Mouse (Mus musculus) CH12.LX (cell line): Measurements from ENCODE around the gene Hirip3. TPM values are rescaled to one million over a fixed set of nuclear protein-coding genes. Genes with fewer than 3 reads are reported as not detected.

Experiments
- DNase-seq: peaks from one replicate; pipeline ENCODE4 v3.0.0-alpha.2; 2013; ENCODE audit errors: extremely low read depth
- H3K27ac ChIP-seq: 2 replicates; pipeline ENCODE4 v1.5.1; 2012; ENCODE audit warnings: low read depth, mild to moderate bottlenecking, control low read depth, moderate library complexity; ENCODE audit not compliant: insufficient read depth
- H3K27me3 ChIP-seq: replicated peaks from 2 replicates; pipeline ENCODE3; 2012; ENCODE audit warnings: inconsistent platforms
- H3K36me3 ChIP-seq, 2 experiments: replicated peaks in 1 of 2; 2 replicates each; pipeline versions ENCODE3 to v1.6.1; 2012; ENCODE audit warnings: inconsistent platforms in 1 of 2, low read length in 1 of 2, mild to moderate bottlenecking in 1 of 2, mixed read lengths in 1 of 2, moderate library complexity in 1 of 2; ENCODE audit not compliant: control insufficient read depth in 1 of 2, insufficient read depth in 1 of 2
- H3K4me1 ChIP-seq, 2 experiments: 2 replicates each; pipeline ENCODE4 v1.6.1; 2012; ENCODE audit warnings: inconsistent platforms in 1 of 2, moderate library complexity in 1 of 2; ENCODE audit not compliant: insufficient read depth in 2 of 2, control insufficient read depth in 1 of 2
- H3K4me2 ChIP-seq: 2 replicates; pipeline ENCODE4 v1.6.1; 2012; ENCODE audit warnings: low read depth, mild to moderate bottlenecking, control low read depth; ENCODE audit not compliant: poor library complexity, insufficient read depth, severe bottlenecking
- H3K4me3 ChIP-seq, 3 experiments: fragments of 150-350 bp in 1 of 3; sonication (generic) in 1 of 3; replicated peaks in 1 of 3; 2 replicates each; pipeline versions ENCODE3 to v1.5.1; 2011 to 2012; ENCODE audit warnings: low read depth in 2 of 3, low read length in 2 of 3, mild to moderate bottlenecking in 2 of 3, moderate library complexity in 2 of 3, control low read depth in 1 of 3, improper control_type of control experiment in 1 of 3, inconsistent platforms in 1 of 3, mixed read lengths in 1 of 3; ENCODE audit not compliant: poor library complexity in 1 of 3
- H3K79me2 ChIP-seq: replicated peaks from 2 replicates; pipeline ENCODE4 v1.6.1; 2012; ENCODE audit warnings: mild to moderate bottlenecking, moderate library complexity; ENCODE audit not compliant: control insufficient read depth, poor library complexity, insufficient read depth, severe bottlenecking; ENCODE audit errors: extremely low read depth
- H3K9ac ChIP-seq: 2 replicates; pipeline ENCODE4 v1.6.1; 2012; ENCODE audit warnings: low read depth, mild to moderate bottlenecking, control low read depth, moderate library complexity; ENCODE audit not compliant: insufficient read depth
- H3K9me3 ChIP-seq: replicated peaks from 2 replicates; pipeline ENCODE3; 2012; ENCODE audit warnings: low read length, inconsistent platforms, mixed read lengths
- BHLHE40 ChIP-seq: IDR thresholded peaks from 2 replicates; pipeline ENCODE4 v1.6.1; 2011; ENCODE audit warnings: mild to moderate bottlenecking, low read depth, low read length, improper control_type of control experiment
- CHD1 ChIP-seq: IDR thresholded peaks from 2 replicates; pipeline ENCODE4 v1.6.1; 2012; ENCODE audit warnings: low read depth, low read length, improper control_type of control experiment, inconsistent platforms
- CHD2 ChIP-seq: IDR thresholded peaks from 2 replicates; pipeline ENCODE4 v1.6.1; 2011; ENCODE audit warnings: low read length, improper control_type of control experiment
- CTCF ChIP-seq, 2 experiments: IDR thresholded peaks in 1 of 2; conservative IDR thresholded peaks in 1 of 2; 2 replicates each; pipeline ENCODE4 v1.5.1; 2011 to 2012; ENCODE audit warnings: low read depth in 2 of 2, low read length in 2 of 2, improper control_type of control experiment in 1 of 2, inconsistent platforms in 1 of 2, mild to moderate bottlenecking in 1 of 2, moderate library complexity in 1 of 2
- ELF1 ChIP-seq: IDR thresholded peaks from 2 replicates; pipeline ENCODE4 v1.6.1; 2014; ENCODE audit warnings: low read depth, mild to moderate bottlenecking, inconsistent platforms, low read length, improper control_type of control experiment
- ETS1 ChIP-seq: conservative IDR thresholded peaks from 2 replicates; pipeline ENCODE4 v1.6.1; 2012; ENCODE audit warnings: low read depth, mild to moderate bottlenecking, inconsistent platforms, low read length, improper control_type of control experiment, moderate library complexity
- HCFC1 ChIP-seq: IDR thresholded peaks from 2 replicates; pipeline ENCODE4 v1.6.1; 2012; ENCODE audit warnings: low read depth, mild to moderate bottlenecking, inconsistent platforms, low read length, improper control_type of control experiment
- IRF4 ChIP-seq: IDR thresholded peaks from 2 replicates; pipeline ENCODE4 v1.6.1; 2014; ENCODE audit warnings: low read depth, mild to moderate bottlenecking, inconsistent platforms, low read length, improper control_type of control experiment
- JUND ChIP-seq: conservative IDR thresholded peaks from 2 replicates; pipeline ENCODE4 v1.6.1; 2011; ENCODE audit warnings: low read depth, low read length, improper control_type of control experiment
- KAT2A ChIP-seq: IDR thresholded peaks from 2 replicates; pipeline ENCODE4 v1.6.1; 2012; ENCODE audit warnings: low read length, improper control_type of control experiment, inconsistent platforms; ENCODE audit not compliant: insufficient replicate concordance
- MAX ChIP-seq: IDR thresholded peaks from 2 replicates; pipeline ENCODE4 v1.6.1; 2011; ENCODE audit warnings: low read length, improper control_type of control experiment
- MEF2A ChIP-seq: IDR thresholded peaks from 2 replicates; pipeline ENCODE4 v1.6.1; 2014; ENCODE audit warnings: low read depth, mild to moderate bottlenecking, inconsistent platforms, low read length, improper control_type of control experiment, borderline replicate concordance
- MYC ChIP-seq: IDR thresholded peaks from 2 replicates; pipeline ENCODE4 v1.6.1; 2011; ENCODE audit warnings: low read depth, mild to moderate bottlenecking, improper control_type of control experiment, low read length
- NRF1 ChIP-seq: IDR thresholded peaks from 2 replicates; pipeline ENCODE4 v1.6.1; 2014; ENCODE audit warnings: low read depth, mild to moderate bottlenecking, inconsistent platforms, low read length, improper control_type of control experiment, moderate library complexity
- PAX5 ChIP-seq: IDR thresholded peaks from 2 replicates; pipeline ENCODE4 v1.6.1; 2012; ENCODE audit warnings: low read length, inconsistent platforms, mixed read lengths
- POLR2AphosphoS2 ChIP-seq: IDR thresholded peaks from 2 replicates; pipeline ENCODE4 v1.6.1; 2011; ENCODE audit warnings: low read depth, low read length, improper control_type of control experiment
- RAD21 ChIP-seq: IDR thresholded peaks from 2 replicates; pipeline ENCODE4 v1.6.1; 2011; ENCODE audit warnings: low read depth, mild to moderate bottlenecking, low read length, improper control_type of control experiment, moderate library complexity
- TCF12 ChIP-seq: IDR thresholded peaks from 2 replicates; pipeline ENCODE4 v1.6.1; 2014; ENCODE audit warnings: low read depth, mild to moderate bottlenecking, inconsistent platforms, low read length, improper control_type of control experiment
- UBTF ChIP-seq: IDR thresholded peaks from 2 replicates; pipeline ENCODE4 v1.6.1; 2012; ENCODE audit warnings: low read depth, mild to moderate bottlenecking, inconsistent platforms, low read length, improper control_type of control experiment, moderate library complexity
- ZC3H11A ChIP-seq: IDR thresholded peaks from 2 replicates; pipeline ENCODE4 v1.6.1; 2012; ENCODE audit warnings: low read depth, mild to moderate bottlenecking, inconsistent platforms, low read length, improper control_type of control experiment
- ZMIZ1 ChIP-seq: IDR thresholded peaks from 2 replicates; pipeline ENCODE4 v1.6.1; 2012; ENCODE audit warnings: low read depth, mild to moderate bottlenecking, inconsistent platforms, low read length, improper control_type of control experiment
- ZNF384 ChIP-seq: IDR thresholded peaks from 2 replicates; pipeline ENCODE4 v1.6.1; 2012; ENCODE audit warnings: low read depth, low read length, improper control_type of control experiment, inconsistent platforms
- dilution Hi-C: fragments of 300-500 bp; cut with MboI; formaldehyde crosslinking; loops from 2 replicates; pipeline ENCODE4 v1.14.3; 2020; ENCODE audit warnings: low sequenced_read_pairs; ENCODE audit not compliant: extremely low pct_unique_long_range_greater_than_20kb, extremely low pct_ligation_motif_present
- in situ Hi-C: fragments of 300-500 bp; cut with MboI; formaldehyde crosslinking; loops from 3 replicates; pipeline ENCODE4 v1.14.3; 2019; ENCODE audit warnings: low sequenced_read_pairs, low pct_ligation_motif_present, low pct_unique_long_range_greater_than_20kb, mixed read lengths
- polyA plus RNA-seq: library from polyadenylated mRNA; unstranded; fragments of >175 nt; gene quantifications from 2 replicates; pipeline ENCODE4 v1.2.1, GENCODE M21; 2012; ENCODE audit warnings: low read depth; ENCODE audit not compliant: insufficient read length
- total RNA-seq, 2 experiments: library from RNA; depleted of rRNA; stranded (reverse); fragments of 300-350 nt in 1 of 2; fragments of >200 nt in 1 of 2; gene quantifications; 2 replicates each; pipeline ENCODE4 v1.2.3; 2012 to 2014

The Hirip3 gene
- total and polyA plus RNA-seq, 3 experiments = 44.7 to 190 (median 70.9) TPM

- TF ChIP-seq HCFC1 (peak; percentile 45; the same call in 1 of the 2 replicates), BHLHE40 (0 out of 2 replicates have a peak, but pooled peaks have one; percentile 28), ZMIZ1 (no peak), JUND (no peak), KAT2A (0 out of 2 replicates have a peak, but pooled peaks have one; percentile 41), ELF1 (peak; percentile 74), CHD1 (0 out of 2 replicates have a peak, but pooled peaks have one; percentile 57), UBTF (no peak), IRF4 (peak; percentile 40; the same call in 1 of the 2 replicates), CTCF (conservative IDR thresholded peaks at IDR 0.05 in 1 of 2, IDR thresholded peaks at IDR 0.05 in 1 of 2; ENCODE audit: low read depth in 2 of 2, low read length in 2 of 2) (peak; percentile 24 to 92), POLR2AphosphoS2 (no peak), ZNF384 (no peak), NRF1 (0 out of 2 replicates have a peak, but pooled peaks have one; percentile 8), ETS1 (no peak), MYC (peak; percentile 28; the same call in 1 of the 2 replicates)
These were observed 29.7 kb upstream of the Hirip3 start (continued) for GRCm38 (mm10) chr7:126832036-126832598.

GRCm38 (mm10) chr7:126833294-126833693 lies 28.5 kb upstream of the Hirip3 start:
- dilution Hi-C loops = no loop called here
- Histone ChIP-seq H3K4me1 (peaks cover 6 to 7% of the 10 kb centered on the region in 2 experiments; a peak in 3 of 4 replicates), H3K27me3 (peaks cover 33% of the 10 kb centered on the region), H3K4me3 (no peak overlapping the region), H3K79me2 (no peaks in the 10 kb centered on the region), H3K27ac (no peak overlapping the region), H3K4me2 (no peak overlapping the region), H3K36me3 (no peaks in the 10 kb centered on the region), H3K9ac (no peak overlapping the region), H3K9me3 (peaks cover 8% of the 10 kb centered on the region)
- in situ Hi-C loops = no loop called here
- no peak for DNase-seq
- TF ChIP-seq HCFC1 = no peak
- TF ChIP-seq CHD2 = no peak
- no peak for TF ChIP-seq PAX5
- TF ChIP-seq BHLHE40 = no peak
- TF ChIP-seq JUND = no peak
- no peak for TF ChIP-seq RAD21
- TF ChIP-seq TCF12 = no peak
- no peak for TF ChIP-seq MAX
- no peak for TF ChIP-seq MEF2A
- no peak for TF ChIP-seq ELF1
- no peak for TF ChIP-seq ZMIZ1
- TF ChIP-seq ZC3H11A = no peak
